ENCODE assay signal across 8 mouse cellular contexts in genomic region chr8:104339229-104339982, GRCm38 (mm10). TPM values are rescaled to one million over a fixed set of nuclear protein-coding genes. Genes with fewer than 3 reads are reported as not detected.
DNase-seq lines count a peak whose midpoint lies in the region; ATAC-seq lines count a peak whose summit lies in the region.

TSS of gene Cmtm3 (plus strand) at chr8:104339410.

- no peaks in the 10 kb centered on the region for H3K9me3 ChIP-seq in erythroblast, embryonic 14.5 days (ENCODE audit: control insufficient read depth, low read length)
- peaks cover 4% of the 10 kb centered on the region; the same call in 1 of the 2 replicates for H3K9me3 ChIP-seq in forebrain, embryonic 13.5 days (replicated peaks)
- no peaks in the 10 kb centered on the region for H3K9me3 ChIP-seq in hindbrain, embryonic 10.5 days
- H3K9me3 ChIP-seq in megakaryocyte, embryonic 14.5 days, result peaks cover 8% of the 10 kb centered on the region; the same call in 1 of the 2 replicates

- no peak within 1 kb of the TSS for H3K27ac ChIP-seq in forebrain, embryonic 13.5 days
- H3K27ac ChIP-seq in hindbrain, embryonic 10.5 days, result peak within 1 kb of the TSS; percentile 93

- H3K4me3 ChIP-seq in erythroblast, embryonic 14.5 days (replicated peaks), result peak within 1 kb of the TSS; percentile 57
- peak within 1 kb of the TSS; percentile 60 for H3K4me3 ChIP-seq in forebrain, embryonic 13.5 days
- H3K4me3 ChIP-seq in hindbrain, embryonic 10.5 days, result peak within 1 kb of the TSS; percentile 70
- peak within 1 kb of the TSS; percentile 98 for H3K4me3 ChIP-seq in megakaryocyte, embryonic 14.5 days (replicated peaks)

- peak; percentile 26 for DNase-seq in R1 (ENCODE audit: low read depth, low spot score)
- DNase-seq in hindbrain, embryonic 10.5 days (ENCODE audit: low spot score), result peak; percentile 33
- no peak for DNase-seq in layer of hippocampus, postnatal 10 days (ENCODE audit: low spot score in 2 of 2)
- no peak for DNase-seq in natural killer cell, adult 2 months (ENCODE audit: low spot score in 2 of 2)

- H3K4me2 ChIP-seq in forebrain, embryonic 13.5 days, result peak within 1 kb of the TSS; percentile 81

- peak within 1 kb of the TSS; percentile 73 for H3K9ac ChIP-seq in forebrain, embryonic 13.5 days

- no peak for ATAC-seq in erythroblast, adult 5-6 weeks (replicated peaks; ENCODE audit: low FRiP score, poor library complexity, severe bottlenecking)
- no peak for ATAC-seq in forebrain, embryonic 13.5 days

- H3K36me3 ChIP-seq in erythroblast, embryonic 14.5 days (ENCODE audit: control insufficient read depth), result no peaks in the 10 kb centered on the region
- H3K36me3 ChIP-seq in forebrain, embryonic 13.5 days (ENCODE audit: poor library complexity, severe bottlenecking), result no peaks in the 10 kb centered on the region
- peaks cover 5% of the 10 kb centered on the region; the same call in 1 of the 2 replicates for H3K36me3 ChIP-seq in hindbrain, embryonic 10.5 days
- H3K36me3 ChIP-seq in megakaryocyte, embryonic 14.5 days (replicated peaks; ENCODE audit: low read length), result peaks cover 9% of the 10 kb centered on the region

- H3K4me1 ChIP-seq in erythroblast, embryonic 14.5 days (ENCODE audit: control insufficient read depth), result peaks cover 15% of the 10 kb centered on the region
- peaks cover 10% of the 10 kb centered on the region; the same call in 1 of the 2 replicates for H3K4me1 ChIP-seq in forebrain, embryonic 13.5 days
- H3K4me1 ChIP-seq in hindbrain, embryonic 10.5 days (replicated peaks), result peaks cover 33% of the 10 kb centered on the region
- peaks cover 64% of the 10 kb centered on the region for H3K4me1 ChIP-seq in megakaryocyte, embryonic 14.5 days

- peaks cover 28% of the 10 kb centered on the region for H3K27me3 ChIP-seq in erythroblast, embryonic 14.5 days (ENCODE audit: control insufficient read depth)
- H3K27me3 ChIP-seq in forebrain, embryonic 13.5 days, result no peaks in the 10 kb centered on the region
- H3K27me3 ChIP-seq in hindbrain, embryonic 10.5 days (ENCODE audit: insufficient read depth, poor library complexity, severe bottlenecking), result no peaks in the 10 kb centered on the region
- no peaks in the 10 kb centered on the region for H3K27me3 ChIP-seq in megakaryocyte, embryonic 14.5 days (replicated peaks)

- WGBS in forebrain, embryonic 13.5 days, result 12% methylated on average over 18 of the region's 18 CpGs
- 16% methylated on average over 18 of the region's 18 CpGs for WGBS in hindbrain, embryonic 10.5 days

RNA-seq across cellular contexts. Expression of gene Cmtm3, which starts in this region (rescaled TPM):
- polyA plus RNA-seq in erythroblast, embryonic 14.5 days (2012), result 0.26 and 0.44 TPM in 2 replicates
- 8.6 and 14.0 TPM in 2 replicates for total RNA-seq in erythroblast, adult 5-6 weeks (2015; ENCODE audit: low replicate concordance)
- 1.5 and 3.3 TPM in 2 replicates for total RNA-seq in erythroblast, adult 5-6 weeks (2017; ENCODE audit: low replicate concordance)
- polyA plus RNA-seq in forebrain, embryonic 13.5 days (2015; fragmentation: Nextera tagmentation; extraction: Ambion mirVana), result 31.6 and 36.1 TPM in 2 replicates
- 76.5 and 83.1 TPM in 2 replicates for polyA plus RNA-seq in hindbrain, embryonic 10.5 days (2016; fragmentation: Nextera tagmentation; extraction: Ambion mirVana)
- 10 to 100 TPM; 18.5 to 23.5 TPM for total RNA-seq in layer of hippocampus, postnatal 10 days (2021)
- 64.5 and 65.4 TPM in 2 replicates for polyA plus RNA-seq in megakaryocyte, embryonic 14.5 days (2012; ENCODE audit: insufficient read depth, low replicate concordance)

Comparison
In these comparisons a context has a peak if more than half of its experiments do, and no peak if none do; other contexts are left out.
1. RNA of gene Cmtm3 (polyA plus RNA-seq): 76.5 to 83.1 TPM in hindbrain, embryonic 10.5 days, 64.5 to 65.4 TPM in megakaryocyte, embryonic 14.5 days and 31.6 to 36.1 TPM in forebrain, embryonic 13.5 days; 0.26 to 0.44 TPM in erythroblast, embryonic 14.5 days; every median in the first group is over 10 times any median in the second.
2. DNase-seq: peak in R1 (single experiment) and hindbrain, embryonic 10.5 days (single experiment); none in layer of hippocampus, postnatal 10 days (0 of 2) and natural killer cell, adult 2 months (0 of 2).
3. Peak in every context shown above with its lines, with median percentiles within 50 percentile points of each other: H3K4me3 ChIP-seq.